Mouse (Mus musculus): Measurements from ENCODE around the gene Nol11. TPM values are rescaled to one million over a fixed set of nuclear protein-coding genes. Genes with fewer than 3 reads are reported as not detected.

Nol11 gene
- polyA plus RNA-seq (2017; shearing (Covaris generic)), result 10 to 100 TPM; 47.1 to 54.3 TPM

GRCm38 (mm10) chr11:107188565-107189552, at the start of gene Nol11:
Gene Nol11 (minus strand): TSS chr11:107189381.
- ATAC-seq, result peak; percentile 99

- no peak for ATAC-seq
These were observed 49.3 kb upstream of the Nol11 start for GRCm38 (mm10) chr11:107238506-107238905.

- no peak for ATAC-seq
These were observed 48.4 kb upstream of the Nol11 start for GRCm38 (mm10) chr11:107237532-107237931.

GRCm38 (mm10) chr11:107233252-107233890, 44.2 kb upstream of the Nol11 start:
- ATAC-seq, result no peak

- no peak for ATAC-seq
These were observed 40.9 kb upstream of the Nol11 start for GRCm38 (mm10) chr11:107230128-107230527.

GRCm38 (mm10) chr11:107226431-107226830, 37.2 kb upstream of the Nol11 start:
- ATAC-seq, result no peak

GRCm38 (mm10) chr11:107226013-107226412, 36.8 kb upstream of the Nol11 start:
- ATAC-seq, result no peak

GRCm38 (mm10) chr11:107225301-107225700, 36.1 kb upstream of the Nol11 start:
- no peak for ATAC-seq

- ATAC-seq, result no peak
These were observed 34.6 kb upstream of the Nol11 start for GRCm38 (mm10) chr11:107223667-107224214.

GRCm38 (mm10) chr11:107223169-107223561, 34.0 kb upstream of the Nol11 start:
- no peak for ATAC-seq

- ATAC-seq, result no peak
These were observed 33.5 kb upstream of the Nol11 start for GRCm38 (mm10) chr11:107222531-107223168.

GRCm38 (mm10) chr11:107215111-107215510, 25.9 kb upstream of the Nol11 start:
- ATAC-seq, result no peak

- no peak for ATAC-seq
These were observed 24.6 kb upstream of the Nol11 start for GRCm38 (mm10) chr11:107213745-107214144.

- ATAC-seq, result no peak
These were observed 20.6 kb upstream of the Nol11 start for GRCm38 (mm10) chr11:107209818-107210217.

- ATAC-seq, result no peak
These were observed 12.6 kb upstream of the Nol11 start for GRCm38 (mm10) chr11:107201773-107202172.

GRCm38 (mm10) chr11:107199281-107199680, 10.1 kb upstream of the Nol11 start:
- no peak for ATAC-seq

- no peak for ATAC-seq
These were observed 6.2 kb upstream of the Nol11 start for GRCm38 (mm10) chr11:107195334-107195733.

GRCm38 (mm10) chr11:107190376-107190775, 1.2 kb upstream of the Nol11 start:
- ATAC-seq, result no peak

- no peak for ATAC-seq
These were observed 5.4 kb downstream of the Nol11 start for GRCm38 (mm10) chr11:107183777-107184176.

GRCm38 (mm10) chr11:107161215-107161614, 28.0 kb downstream of the Nol11 start:
- ATAC-seq, result no peak

- ATAC-seq, result no peak
These were observed 30.1 kb downstream of the Nol11 start for GRCm38 (mm10) chr11:107159034-107159433.

GRCm38 (mm10) chr11:107156977-107157642, 32.1 kb downstream of the Nol11 start:
- ATAC-seq, result no peak
